Mouse (Mus musculus) MEL (cell line): ENCODE data around the gene Car6. TPM values are rescaled to one million over a fixed set of nuclear protein-coding genes. Genes with fewer than 3 reads are reported as not detected.

Experiments
- DNase-seq: peaks from one replicate; pipeline ENCODE4 v3.0.0; 2011; ENCODE audit warnings: low read depth, low spot score
- H3K27ac ChIP-seq: 2 replicates; pipeline ENCODE4 v1.5.1; 2012; ENCODE audit warnings: low read depth, mild to moderate bottlenecking, control low read depth, low read length, moderate library complexity; ENCODE audit not compliant: control insufficient read depth
- H3K27me3 ChIP-seq, 2 experiments: fragments of 150-350 bp in 1 of 2; sonication (generic) in 1 of 2; 2 replicates each; pipeline ENCODE4 v1.6.1; 2012; ENCODE audit warnings: low read length in 2 of 2, mild to moderate bottlenecking in 2 of 2, improper control_type of control experiment in 1 of 2, moderate library complexity in 1 of 2; ENCODE audit not compliant: insufficient read depth in 2 of 2, control insufficient read depth in 1 of 2
- H3K36me3 ChIP-seq, 2 experiments: 2 replicates each; pipeline ENCODE4 v1.6.1; 2012 to 2014; ENCODE audit warnings: low read length in 2 of 2, improper control_type of control experiment in 1 of 2, inconsistent platforms in 1 of 2, mild to moderate bottlenecking in 1 of 2; ENCODE audit not compliant: insufficient read depth in 2 of 2, control insufficient read depth in 1 of 2
- H3K4me1 ChIP-seq, 2 experiments: fragments of 150-350 bp in 1 of 2; sonication (generic) in 1 of 2; 2 replicates each; pipeline ENCODE4 v1.6.1; 2012; ENCODE audit warnings: low read length in 2 of 2, improper control_type of control experiment in 1 of 2, mild to moderate bottlenecking in 1 of 2; ENCODE audit not compliant: insufficient read depth in 2 of 2, control insufficient read depth in 1 of 2
- H3K4me3 ChIP-seq, 2 experiments: fragments of 150-350 bp in 1 of 2; sonication (generic) in 1 of 2; 2 replicates each; pipeline ENCODE4 v1.5.1; 2012; ENCODE audit warnings: low read depth in 2 of 2, low read length in 2 of 2, mild to moderate bottlenecking in 2 of 2, moderate library complexity in 2 of 2, control low read depth in 1 of 2, improper control_type of control experiment in 1 of 2; ENCODE audit not compliant: control insufficient read depth in 1 of 2, insufficient read depth in 1 of 2
- H3K79me2 ChIP-seq: 2 replicates; pipeline ENCODE4 v1.6.1; 2012; ENCODE audit warnings: mild to moderate bottlenecking, low read length, moderate library complexity; ENCODE audit not compliant: control insufficient read depth, poor library complexity, insufficient read depth
- H3K9ac ChIP-seq: 2 replicates; pipeline ENCODE4 v1.6.1; 2012; ENCODE audit warnings: low read depth, mild to moderate bottlenecking, control low read depth, low read length, moderate library complexity; ENCODE audit not compliant: control insufficient read depth, poor library complexity, severe bottlenecking
- H3K9me3 ChIP-seq: fragments of 150-350 bp; sonication (generic); replicated peaks from 2 replicates; pipeline ENCODE4 v1.6.1; 2012; ENCODE audit warnings: mild to moderate bottlenecking, low read length, improper control_type of control experiment, moderate library complexity; ENCODE audit not compliant: insufficient read depth
- BHLHE40 ChIP-seq: IDR thresholded peaks from 2 replicates; pipeline ENCODE4 v1.6.1; 2012; ENCODE audit warnings: low read depth, mild to moderate bottlenecking, inconsistent platforms, low read length, improper control_type of control experiment, borderline replicate concordance
- CHD2 ChIP-seq: IDR thresholded peaks from 2 replicates; pipeline ENCODE4 v1.6.1; 2011; ENCODE audit warnings: low read length, improper control_type of control experiment
- CTCF ChIP-seq, 3 experiments: IDR thresholded peaks in 2 of 3; conservative IDR thresholded peaks in 1 of 3; 2 replicates each; pipeline ENCODE4 v1.5.1; 2011 to 2012; ENCODE audit warnings: low read length in 3 of 3, low read depth in 2 of 3, mild to moderate bottlenecking in 2 of 3, improper control_type of control experiment in 1 of 3, inconsistent platforms in 1 of 3, mixed read lengths in 1 of 3, moderate library complexity in 1 of 3; ENCODE audit not compliant: control insufficient read depth in 1 of 3, insufficient read depth in 1 of 3, poor library complexity in 1 of 3, severe bottlenecking in 1 of 3
- EP300 ChIP-seq, 2 experiments: IDR thresholded peaks; 2 replicates each; pipeline ENCODE4 v1.6.1; 2011; ENCODE audit warnings: improper control_type of control experiment in 2 of 2, low read length in 2 of 2, low read depth in 1 of 2, mild to moderate bottlenecking in 1 of 2
- ETS1 ChIP-seq: IDR thresholded peaks from 2 replicates; pipeline ENCODE4 v1.6.1; 2012; ENCODE audit warnings: low read depth, mild to moderate bottlenecking, inconsistent platforms, low read length, improper control_type of control experiment, moderate library complexity
- GABPA ChIP-seq: IDR thresholded peaks from 2 replicates; pipeline ENCODE4 v1.6.1; 2012; ENCODE audit warnings: low read depth, mild to moderate bottlenecking, inconsistent platforms, low read length, improper control_type of control experiment, moderate library complexity
- HCFC1 ChIP-seq: IDR thresholded peaks from 2 replicates; pipeline ENCODE4 v1.6.1; 2012; ENCODE audit warnings: low read depth, mild to moderate bottlenecking, inconsistent platforms, low read length, improper control_type of control experiment, moderate library complexity
- MAX ChIP-seq: IDR thresholded peaks from 2 replicates; pipeline ENCODE4 v1.6.1; 2011; ENCODE audit warnings: low read length, improper control_type of control experiment
- MAZ ChIP-seq: IDR thresholded peaks from 2 replicates; pipeline ENCODE4 v1.6.1; 2012; ENCODE audit warnings: low read depth, mild to moderate bottlenecking, inconsistent platforms, low read length, improper control_type of control experiment
- MEF2A ChIP-seq: IDR thresholded peaks from 2 replicates; pipeline ENCODE4 v1.6.1; 2014; ENCODE audit warnings: low read depth, mild to moderate bottlenecking, inconsistent platforms, low read length, improper control_type of control experiment; ENCODE audit not compliant: poor library complexity, insufficient replicate concordance, severe bottlenecking; ENCODE audit errors: extremely low read depth
- MXI1 ChIP-seq: IDR thresholded peaks from 2 replicates; pipeline ENCODE4 v1.6.1; 2011; ENCODE audit warnings: mild to moderate bottlenecking, low read depth, low read length, improper control_type of control experiment
- MYC ChIP-seq: IDR thresholded peaks from 2 replicates; pipeline ENCODE4 v1.6.1; 2011; ENCODE audit warnings: low read depth, mild to moderate bottlenecking, low read length, improper control_type of control experiment, moderate library complexity
- NELFE ChIP-seq: IDR thresholded peaks from 2 replicates; pipeline ENCODE4 v1.6.1; 2011; ENCODE audit warnings: low read depth, low read length, improper control_type of control experiment
- POLR2A ChIP-seq, 2 experiments: IDR thresholded peaks; 2 replicates each; pipeline ENCODE4 v1.6.1; 2011 to 2012; ENCODE audit warnings: low read length in 2 of 2, mild to moderate bottlenecking in 2 of 2, control low read depth in 1 of 2, improper control_type of control experiment in 1 of 2, low read depth in 1 of 2, moderate library complexity in 1 of 2; ENCODE audit not compliant: control insufficient read depth in 1 of 2, insufficient read depth in 1 of 2, poor library complexity in 1 of 2
- POLR2AphosphoS2 ChIP-seq: IDR thresholded peaks from 2 replicates; pipeline ENCODE4 v1.6.1; 2011; ENCODE audit warnings: low read length, improper control_type of control experiment
- RCOR1 ChIP-seq: IDR thresholded peaks from 2 replicates; pipeline ENCODE4 v1.6.1; 2012; ENCODE audit warnings: low read depth, mild to moderate bottlenecking, inconsistent platforms, low read length, improper control_type of control experiment
- SIN3A ChIP-seq: IDR thresholded peaks from 2 replicates; pipeline ENCODE4 v1.6.1; 2012; ENCODE audit warnings: low read length, improper control_type of control experiment, inconsistent platforms
- TBP ChIP-seq: IDR thresholded peaks from 2 replicates; pipeline ENCODE4 v1.8.0; 2011; ENCODE audit warnings: low read depth, low read length, improper control_type of control experiment
- ZC3H11A ChIP-seq: IDR thresholded peaks from 2 replicates; pipeline ENCODE4 v1.6.1; 2012; ENCODE audit warnings: low read depth, mild to moderate bottlenecking, inconsistent platforms, low read length, improper control_type of control experiment
- ZMIZ1 ChIP-seq: IDR thresholded peaks from 2 replicates; pipeline ENCODE4 v1.6.1; 2012; ENCODE audit warnings: low read depth, mild to moderate bottlenecking, inconsistent platforms, low read length, improper control_type of control experiment, moderate library complexity
- ZNF384 ChIP-seq: IDR thresholded peaks from 2 replicates; pipeline ENCODE4 v1.6.1; 2012; ENCODE audit warnings: low read depth, mild to moderate bottlenecking, inconsistent platforms, low read length, improper control_type of control experiment
- polyA plus RNA-seq, 2 experiments: library from polyadenylated mRNA; stranded (reverse) in 1 of 2; unstranded in 1 of 2; fragments of >175 nt in 1 of 2; fragments of >200 nt in 1 of 2; gene quantifications; 2 replicates each; pipeline versions ENCODE4 v1.2.1 to v1.2.4; 2012; ENCODE audit warnings: low replicate concordance in 2 of 2, low read depth in 1 of 2; ENCODE audit not compliant: insufficient read length in 2 of 2, insufficient read depth in 1 of 2, missing spikeins in 1 of 2
- total RNA-seq: library from RNA; depleted of rRNA; stranded (reverse); fragments of 300-350 nt; gene quantifications from 2 replicates; pipeline ENCODE4 v1.2.3, GENCODE M21; 2012

Car6 gene
- total and polyA plus RNA-seq, 3 experiments, result 0.19 TPM; not detected in 2

DNA sequence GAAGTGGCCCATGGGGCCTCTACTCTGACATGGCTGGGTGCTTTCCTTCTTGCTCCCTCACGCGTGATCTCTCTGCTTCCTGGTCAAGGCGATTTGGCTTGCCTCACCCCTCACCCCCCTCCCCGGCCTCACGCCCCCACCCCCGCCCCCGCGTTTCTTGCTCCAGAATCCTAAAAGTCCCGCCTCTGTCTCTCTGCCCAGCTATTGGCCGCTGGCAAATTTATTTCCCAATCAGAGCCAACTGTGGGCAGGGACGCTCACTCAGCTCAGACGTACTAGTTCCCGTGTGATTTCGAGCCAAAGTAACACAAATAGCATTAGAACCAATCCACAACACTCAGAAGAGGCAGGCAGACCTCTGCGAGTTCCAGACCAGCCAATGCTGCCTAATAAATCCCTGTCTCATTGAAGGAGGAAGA, 11.4 kb upstream of the Car6 start:
- no peaks in the 10 kb centered on the region; a peak in 1 of 4 replicates for H3K36me3 ChIP-seq
- peak overlapping the region; percentile 71 for H3K27ac ChIP-seq
- peaks cover 11 to 18% of the 10 kb centered on the region in 2 experiments for H3K4me1 ChIP-seq
- H3K4me3 ChIP-seq, result peak overlapping the region; percentile 60 to 80
- TF ChIP-seq TBP (peak; percentile 51; the same call in 1 of the 2 replicates), MAX (no peak), NELFE (peak; percentile 72), CHD2 (peak; percentile 60; the same call in 1 of the 2 replicates), HCFC1 (0 out of 2 replicates have a peak, but pooled peaks have one; percentile 61), POLR2A (IDR thresholded peaks at IDR 0.05; ENCODE audit: control insufficient read depth in 1 of 2, insufficient read depth in 1 of 2, low read depth in 1 of 2, low read length in 2 of 2, poor library complexity in 1 of 2) (peak in 1 of 2 experiments; percentile 84; a peak in 2 of 4 replicates), POLR2AphosphoS2 (peak; percentile 54; the same call in 1 of the 2 replicates), ZMIZ1 (0 out of 2 replicates have a peak, but pooled peaks have one; percentile 36), ZC3H11A (no peak), EP300 (IDR thresholded peaks at IDR 0.05; ENCODE audit: low read depth in 1 of 2, low read length in 2 of 2) (0 out of 4 replicates have a peak, but pooled peaks of 1 of the 2 experiments have one; percentile 18)
- no peaks in the 10 kb centered on the region for H3K9me3 ChIP-seq
- no peaks in the 10 kb centered on the region; the same call in 1 of the 2 replicates for H3K79me2 ChIP-seq
- H3K27me3 ChIP-seq, result no peaks in the 10 kb centered on the region
- peak overlapping the region; percentile 64 for H3K9ac ChIP-seq
- DNase-seq, result peak; percentile 94

- Histone ChIP-seq H3K4me1 (peaks cover 11 to 13% of the 10 kb centered on the region in 2 experiments), H3K9ac (peak overlapping the region; percentile 63), H3K79me2 (no peaks in the 10 kb centered on the region; the same call in 1 of the 2 replicates), H3K4me3 (peak overlapping the region; percentile 47 to 80), H3K27ac (peak overlapping the region; percentile 58), H3K36me3 (no peaks in the 10 kb centered on the region; a peak in 1 of 4 replicates), H3K27me3 (no peaks in the 10 kb centered on the region), H3K9me3 (no peaks in the 10 kb centered on the region)
- no peak for TF ChIP-seq MEF2A
- peak; percentile 64 for TF ChIP-seq MAX
- TF ChIP-seq SIN3A, result 0 out of 2 replicates have a peak, but pooled peaks have one; percentile 25
- no peak for TF ChIP-seq ETS1
- no peak for TF ChIP-seq POLR2AphosphoS2
- peak; percentile 80 for TF ChIP-seq MYC
- no peak for TF ChIP-seq BHLHE40
- TF ChIP-seq MXI1, result peak; percentile 67
- no peak for TF ChIP-seq GABPA
- TF ChIP-seq MAZ, result no peak
- no peak for TF ChIP-seq ZNF384
- 0 out of 2 replicates have a peak, but pooled peaks have one; percentile 8 for TF ChIP-seq RCOR1
- peak in 2 of 3 experiments; percentile 10 to 33; a peak in 3 of 6 replicates for TF ChIP-seq CTCF (IDR thresholded peaks at IDR 0.05 in 2 of 3, conservative IDR thresholded peaks at IDR 0.05 in 1 of 3; ENCODE audit: control insufficient read depth in 1 of 3, insufficient read depth in 1 of 3, low read depth in 2 of 3, low read length in 3 of 3, poor library complexity in 1 of 3, severe bottlenecking in 1 of 3)
- TF ChIP-seq ZMIZ1, result 0 out of 2 replicates have a peak, but pooled peaks have one; percentile 9
- peak; percentile 56 for DNase-seq
Observed at GRCm38 (mm10) chr4:150211930-150212552, 10.9 kb upstream of the Car6 start.
